Mouse (Mus musculus): Measurements from ENCODE around the gene Mxi1.
"Not testable (repeated sequence)": the region's sequence is repeated elsewhere in the genome, so short reads cannot be mapped to it uniquely, and the experiment has no call there.

The Mxi1 gene

DNA sequence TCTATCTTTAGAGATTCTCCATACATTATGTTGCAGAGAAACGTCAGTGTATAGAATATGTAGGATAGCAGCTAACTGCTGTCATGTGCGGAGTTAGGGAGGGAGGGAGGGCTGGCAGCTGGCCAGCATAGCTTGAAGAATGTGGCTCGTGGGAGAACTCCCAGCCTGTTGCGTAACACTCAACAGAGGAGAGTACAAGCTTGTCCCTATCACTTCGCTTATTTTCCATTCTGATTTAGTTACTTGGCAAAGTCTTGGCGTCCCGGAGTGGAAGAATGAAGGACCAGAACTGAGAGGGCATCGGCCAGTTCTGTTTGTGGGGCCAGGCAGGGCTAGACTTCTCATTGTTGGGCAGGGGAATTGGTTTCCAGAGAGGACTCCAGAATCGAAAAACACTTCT, 54.6 kb downstream of the Mxi1 start:
- peak; percentile 43 for DNase-seq (ENCODE audit: low read depth, low spot score)

DNA sequence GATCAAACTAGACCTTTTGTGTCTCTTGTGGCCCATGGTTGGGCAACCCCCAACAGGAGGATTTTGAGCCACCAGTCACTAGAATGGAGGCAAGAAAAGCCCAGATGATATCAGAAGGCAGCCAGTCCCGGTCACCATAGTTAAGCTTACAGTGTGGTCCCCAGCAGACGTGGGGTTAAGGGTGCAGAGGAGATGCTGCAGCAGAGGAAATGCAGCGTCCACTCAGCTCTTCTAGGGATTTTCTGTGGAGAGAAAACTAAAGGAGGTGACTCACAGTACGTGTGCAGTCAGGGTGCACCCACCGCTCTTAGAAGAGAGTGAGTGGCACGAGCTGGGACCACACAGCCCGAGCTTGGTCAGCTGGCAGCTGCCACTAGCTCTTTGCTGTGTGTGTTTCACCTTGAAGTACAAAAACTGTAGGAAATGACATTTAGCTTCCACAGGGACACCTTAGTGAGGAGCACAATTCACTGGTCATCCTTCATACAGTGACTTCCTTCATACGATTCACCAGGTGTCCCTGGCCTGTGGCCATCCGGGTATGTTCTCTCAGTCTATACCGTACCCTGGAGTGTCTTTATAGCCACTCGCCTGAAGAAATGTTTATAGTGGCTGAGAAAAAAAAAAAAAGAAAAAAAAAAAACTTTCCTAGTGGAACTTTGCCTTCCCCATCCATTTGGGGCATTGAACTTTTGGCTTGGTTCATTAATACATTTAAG, 55.9 kb downstream of the Mxi1 start:
- no peak for DNase-seq (ENCODE audit: low read depth, low spot score)

DNA sequence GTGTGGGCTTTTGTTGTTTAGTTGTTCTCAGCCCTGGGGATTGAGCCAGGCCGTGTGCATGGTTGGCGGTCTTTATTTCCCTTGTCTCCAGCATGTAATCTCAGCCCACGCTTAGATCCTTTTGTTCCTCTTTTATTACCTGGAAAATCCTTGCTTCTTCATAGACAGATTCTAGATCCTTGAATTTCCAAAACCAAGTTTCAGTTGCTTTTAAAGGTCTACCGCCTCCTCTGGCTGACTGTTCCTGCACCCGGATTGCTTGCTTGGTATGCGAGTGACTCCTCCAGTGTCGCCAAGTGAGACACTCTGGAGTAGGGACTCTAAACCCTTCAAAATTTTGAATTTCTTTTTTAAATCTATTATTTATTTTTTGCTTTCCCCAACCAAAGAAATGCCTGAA, 56.6 kb downstream of the Mxi1 start:
- no peak for DNase-seq (ENCODE audit: low read depth, low spot score)

DNA sequence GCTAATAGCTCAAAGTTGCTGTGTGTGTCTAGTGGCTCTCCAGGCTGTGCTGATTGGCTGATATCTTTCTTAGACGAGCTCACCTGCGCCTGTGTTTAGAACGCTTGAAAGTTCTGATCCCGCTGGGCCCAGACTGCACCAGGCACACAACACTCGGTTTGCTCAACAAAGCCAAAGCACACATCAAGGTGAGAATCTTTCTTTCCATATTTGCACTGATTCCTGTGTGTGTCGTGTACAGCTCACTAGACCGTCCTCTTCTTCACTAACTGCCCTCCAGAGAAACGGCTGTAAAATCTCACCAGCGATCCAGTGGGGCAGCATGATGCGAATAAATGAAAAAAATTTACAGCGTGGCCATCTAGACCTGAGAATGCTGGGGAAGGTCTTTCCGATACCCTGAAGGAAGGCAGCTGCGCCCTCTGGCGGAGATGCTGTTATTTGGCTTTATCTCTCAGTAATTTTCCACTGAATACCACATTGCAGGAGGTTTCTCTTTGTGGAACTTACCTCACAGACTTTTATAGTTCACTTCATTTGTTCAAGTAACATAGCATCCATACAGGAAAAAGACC, 59.2 kb downstream of the Mxi1 start:
- DNase-seq (ENCODE audit: low read depth, low spot score): peak; percentile 85

DNA sequence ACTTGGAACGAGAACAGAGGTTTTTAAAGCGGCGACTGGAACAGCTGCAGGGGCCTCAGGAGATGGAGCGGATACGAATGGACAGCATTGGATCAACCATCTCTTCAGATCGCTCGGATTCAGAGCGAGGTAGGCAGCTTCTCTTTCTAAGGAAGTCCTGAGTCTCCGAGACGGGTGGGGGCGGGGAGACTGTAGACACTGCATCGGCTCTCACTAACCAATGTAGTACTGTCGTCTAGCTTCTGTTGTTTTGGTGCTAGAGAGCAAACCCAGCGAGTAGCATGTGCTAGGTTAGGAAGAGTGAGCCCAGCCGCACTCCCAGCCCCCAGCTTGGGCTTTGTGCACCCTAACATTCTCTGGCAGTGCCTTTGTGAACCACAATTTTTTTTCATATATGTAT, 59.9 kb downstream of the Mxi1 start:
- DNase-seq (ENCODE audit: low read depth, low spot score): no peak

DNA sequence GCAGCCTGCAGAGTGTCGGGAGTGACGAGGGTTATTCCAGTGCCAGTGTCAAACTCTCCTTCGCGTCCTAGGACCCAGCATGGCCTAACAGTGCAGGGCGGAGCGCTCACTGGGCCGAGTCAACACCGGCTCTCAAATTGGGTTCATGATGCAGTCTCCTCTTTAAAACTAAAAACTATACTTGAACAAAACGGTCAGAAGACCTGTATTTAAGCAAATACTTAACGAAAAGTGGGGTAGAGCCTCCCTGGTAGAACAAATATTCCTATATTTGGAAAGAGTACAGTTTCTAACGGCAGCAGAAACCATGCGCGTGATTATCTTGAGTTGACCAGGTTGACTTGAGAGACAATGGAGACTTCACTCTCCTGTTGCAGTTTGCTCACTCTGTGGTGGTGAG, 61.3 kb downstream of the Mxi1 start, which contains the start of gene Gm10197:
Gm10197 (minus strand) TSS at position 101 of the 400 bp plus-strand sequence.
- no peak for DNase-seq (ENCODE audit: low read depth, low spot score)

DNA sequence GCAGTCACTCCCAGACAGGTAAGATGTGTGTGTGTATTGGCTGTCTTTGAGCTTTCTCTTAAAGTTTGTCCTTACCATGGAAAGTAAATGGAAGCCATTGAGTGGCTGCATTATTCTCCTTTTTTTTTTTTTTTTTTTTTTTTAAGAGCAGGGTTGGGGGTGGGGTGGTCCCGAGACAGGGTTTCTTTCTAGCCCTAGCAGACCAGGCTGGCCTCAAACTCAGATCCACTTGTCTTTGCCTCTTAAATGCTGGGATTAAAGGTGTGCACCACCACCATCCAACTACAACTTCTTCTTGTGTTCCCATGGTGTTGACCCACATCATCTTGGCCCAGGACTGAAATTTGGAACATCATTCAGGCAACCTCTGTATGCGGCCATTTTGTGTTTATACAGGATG, 63.3 kb downstream of the Mxi1 start:
- no peak for DNase-seq (ENCODE audit: low read depth, low spot score)

DNA sequence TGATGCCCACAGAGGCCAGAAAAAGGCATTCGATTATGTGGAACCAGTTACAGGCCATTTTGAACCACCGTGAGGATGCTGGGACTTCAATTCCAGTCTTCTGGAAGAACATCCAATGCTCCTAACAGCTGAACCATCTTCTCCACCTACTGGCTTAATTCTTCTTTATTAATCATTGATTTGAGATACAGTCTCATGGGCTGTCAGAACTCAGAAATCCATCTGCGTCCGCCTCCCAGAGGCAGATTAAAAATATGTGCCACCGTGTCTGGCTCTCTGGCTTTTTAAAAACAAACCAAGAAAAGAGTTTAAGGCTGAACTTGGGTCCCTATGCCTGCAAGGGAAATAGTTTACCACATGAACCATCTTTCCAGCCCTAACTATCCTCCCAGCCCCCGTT, 65.0 kb downstream of the Mxi1 start:
- DNase-seq (ENCODE audit: low read depth, low spot score): no peak

DNA sequence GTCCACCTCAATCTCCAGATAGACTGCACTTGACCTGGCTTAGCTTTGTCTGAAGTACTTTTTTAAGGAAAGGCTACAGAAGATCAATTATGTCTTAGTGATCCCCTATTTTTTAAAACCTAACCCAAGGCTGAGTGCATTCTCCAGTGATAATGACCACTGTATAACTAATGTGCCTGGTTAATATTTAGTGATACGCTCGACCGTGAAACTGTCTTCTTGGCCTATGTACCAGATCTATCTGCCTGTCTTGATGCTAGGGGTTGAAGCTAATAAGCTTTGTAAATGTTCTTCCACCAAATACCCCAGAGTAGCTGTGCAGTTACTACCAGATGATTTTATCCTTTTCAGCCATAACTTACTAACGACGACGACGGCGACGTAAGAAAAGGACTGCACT, 65.5 kb downstream of the Mxi1 start:
- no peak for DNase-seq (ENCODE audit: low read depth, low spot score)

DNA sequence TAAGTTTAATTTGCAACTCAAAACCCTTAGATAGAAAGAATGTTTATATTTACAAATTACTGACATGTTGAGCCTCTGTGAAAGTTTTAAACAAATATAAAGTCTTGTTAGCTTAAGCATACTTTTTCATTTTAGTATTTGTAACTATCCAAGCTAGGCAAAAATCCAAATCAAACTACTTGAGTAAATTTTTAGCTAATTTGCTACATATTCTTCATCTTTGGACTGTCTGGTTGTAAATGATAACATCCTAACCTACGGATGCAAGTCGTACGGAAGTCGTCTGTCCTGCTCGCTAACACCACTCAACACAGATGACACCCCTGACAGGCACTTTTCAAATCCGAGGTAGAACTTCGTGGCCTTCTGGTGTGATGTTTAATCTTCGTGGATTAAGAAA, 67.3 kb downstream of the Mxi1 start:
- no peak for DNase-seq (ENCODE audit: low read depth, low spot score)

DNA sequence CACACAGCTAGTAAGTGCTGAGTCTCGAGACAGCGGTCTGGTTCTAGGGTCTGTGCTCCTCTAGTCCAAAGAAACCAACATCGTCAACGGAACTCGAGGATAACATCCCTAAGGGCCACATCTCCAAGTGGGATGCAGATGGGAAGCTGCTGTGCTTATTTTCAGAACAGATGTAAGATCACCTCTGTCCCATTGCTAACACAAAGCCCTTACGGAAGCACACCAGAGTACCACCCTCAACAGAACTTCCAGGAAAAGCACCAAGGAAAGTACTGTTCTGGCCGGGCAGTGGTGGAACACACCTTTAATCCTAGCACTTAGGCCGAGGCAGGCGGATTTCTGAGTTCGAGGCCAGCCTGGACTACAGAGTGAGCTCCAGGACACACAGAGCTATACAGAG, 68.1 kb downstream of the Mxi1 start:
- no peak for DNase-seq (ENCODE audit: low read depth, low spot score)

DNA sequence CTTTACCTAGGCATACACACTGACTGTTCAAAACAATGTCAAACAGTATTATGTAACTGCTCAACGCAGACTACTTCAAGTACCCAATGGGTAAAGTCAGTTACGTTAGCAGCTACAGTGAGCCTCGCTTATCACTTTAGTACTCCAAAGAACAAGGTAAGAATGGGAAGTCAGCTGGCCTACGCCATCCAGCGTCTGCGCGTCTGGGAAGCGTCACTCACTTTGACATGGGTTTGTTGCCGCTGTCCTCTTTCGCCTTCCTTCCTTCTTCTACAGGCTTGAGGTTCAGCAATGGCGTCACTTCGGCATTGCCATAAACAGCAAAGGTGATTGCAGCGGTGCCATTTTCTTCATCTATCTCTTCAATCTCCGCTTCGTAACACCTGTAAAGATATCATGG, 73.0 kb downstream of the Mxi1 start:
- DNase-seq (ENCODE audit: low read depth, low spot score): no peak

DNA sequence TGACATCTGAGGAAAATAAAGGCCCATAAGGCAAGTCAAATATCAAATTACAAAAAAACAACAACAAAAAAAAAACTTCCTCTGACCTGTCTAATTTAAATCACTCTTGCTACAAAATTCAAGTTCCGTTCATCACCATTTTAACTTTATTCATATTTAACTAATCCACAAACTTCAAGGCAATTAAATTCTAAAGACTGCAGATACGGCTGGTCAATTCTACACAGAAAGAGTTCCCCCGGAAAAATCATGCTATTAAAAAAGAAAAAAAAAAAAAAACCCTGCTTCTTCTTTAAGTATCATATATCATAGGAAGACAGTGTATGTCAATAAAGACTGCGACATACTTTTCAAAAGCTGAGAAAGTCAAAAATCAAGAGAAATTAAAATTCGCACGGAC, 79.1 kb downstream of the Mxi1 start:
- DNase-seq (ENCODE audit: low read depth, low spot score): no peak

DNA sequence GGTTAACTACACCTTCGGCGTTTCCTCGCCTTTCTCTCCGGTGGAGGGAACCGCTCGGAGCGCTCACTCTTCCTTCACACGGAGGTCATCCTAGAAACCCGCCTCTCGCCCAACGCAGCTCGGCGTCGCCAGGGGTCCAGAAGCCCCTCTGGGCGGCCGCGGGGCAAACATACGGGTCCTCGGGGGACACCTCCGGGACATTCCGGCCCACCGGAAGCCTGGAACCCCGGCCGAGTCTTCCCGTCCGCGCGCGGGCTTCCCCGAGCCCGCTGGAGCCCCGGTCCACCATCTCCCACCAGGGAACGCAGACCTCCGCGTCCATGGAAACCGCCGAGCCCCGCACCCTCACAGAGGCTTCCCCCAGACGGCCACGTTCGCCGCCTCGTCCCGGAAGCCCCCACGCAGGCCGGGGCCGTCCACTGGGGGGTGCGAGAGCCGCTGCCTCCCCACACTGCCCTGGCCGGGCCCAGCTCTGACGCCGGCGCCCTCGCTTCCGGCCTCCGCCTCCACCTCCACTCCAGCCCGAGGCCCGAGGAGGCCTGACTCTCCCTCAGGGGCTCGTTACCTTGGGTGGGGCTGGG, 79.6 kb downstream of the Mxi1 start:
- peak; percentile 26 for DNase-seq (ENCODE audit: low read depth, low spot score)

DNA sequence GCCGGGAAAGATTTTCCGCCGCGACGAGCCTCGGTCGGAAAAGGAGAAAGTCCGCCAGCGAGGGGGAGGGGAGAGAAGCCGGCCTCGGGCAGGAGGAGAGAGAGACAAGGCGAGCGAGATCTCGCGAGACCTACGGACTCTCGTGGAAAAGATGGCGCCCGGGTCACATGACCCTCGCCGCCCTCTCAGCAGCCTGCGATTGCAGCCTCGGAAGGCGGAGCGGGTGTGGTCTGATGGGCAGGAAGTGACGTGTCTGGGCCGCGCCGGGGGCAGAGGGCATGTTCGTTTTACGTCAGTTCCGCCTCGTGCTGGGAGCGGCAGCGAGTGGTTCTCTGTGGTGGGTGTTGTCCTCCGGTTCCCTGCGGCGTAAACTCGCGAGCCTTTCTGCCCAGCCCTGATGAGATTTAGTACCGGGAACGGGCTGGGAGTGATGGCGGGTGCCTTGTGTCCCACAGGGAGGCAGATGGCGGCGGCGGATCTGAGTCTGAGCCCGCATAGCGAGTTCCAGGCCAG, 80.2 kb downstream of the Mxi1 start, which contains the start of gene Smndc1:
Smndc1 (minus strand) TSS at position 84 of the 513 bp plus-strand sequence.
- DNase-seq (ENCODE audit: low read depth, low spot score): peak; percentile 100

DNA sequence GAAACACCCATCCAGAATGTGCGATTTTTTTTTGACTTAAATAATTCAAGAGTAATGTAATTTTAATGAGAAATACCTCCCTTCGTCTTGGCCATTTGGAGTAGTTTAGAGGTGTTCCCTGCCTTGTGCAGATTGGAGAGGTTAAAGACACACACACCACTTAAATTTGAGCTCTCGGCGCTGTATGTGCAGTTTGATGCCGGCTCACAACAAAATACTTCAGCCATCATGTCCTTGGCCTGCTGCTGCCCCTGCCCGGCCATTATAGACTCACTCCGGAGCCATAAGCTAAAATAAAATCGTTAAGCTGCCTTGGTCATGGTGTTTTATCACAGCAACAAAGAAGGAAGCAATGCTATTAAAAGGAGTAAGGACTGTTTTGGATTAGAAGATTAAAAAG, 81.1 kb downstream of the Mxi1 start:
- DNase-seq (ENCODE audit: low read depth, low spot score): no peak

DNA sequence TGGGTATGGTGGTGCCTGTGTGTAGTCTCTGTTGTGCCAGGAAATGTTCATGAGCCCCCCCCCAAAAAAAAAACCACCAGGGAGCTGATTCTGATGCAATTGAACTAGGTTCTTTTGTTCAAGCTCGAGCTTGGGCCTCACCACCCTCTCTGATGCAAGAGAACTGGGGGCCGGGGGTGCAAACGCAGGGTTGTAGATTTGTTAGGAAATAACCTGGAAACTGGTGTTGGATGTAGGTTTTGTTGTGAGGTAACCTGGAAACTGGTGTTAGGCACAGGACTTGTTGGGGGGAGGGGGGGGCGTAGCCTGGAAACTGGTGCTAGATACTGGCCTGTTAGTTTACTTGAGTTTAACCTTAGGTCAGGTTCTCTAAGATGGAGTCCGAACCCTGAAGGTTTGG, 81.5 kb downstream of the Mxi1 start:
- DNase-seq (ENCODE audit: low read depth, low spot score): no peak

DNA sequence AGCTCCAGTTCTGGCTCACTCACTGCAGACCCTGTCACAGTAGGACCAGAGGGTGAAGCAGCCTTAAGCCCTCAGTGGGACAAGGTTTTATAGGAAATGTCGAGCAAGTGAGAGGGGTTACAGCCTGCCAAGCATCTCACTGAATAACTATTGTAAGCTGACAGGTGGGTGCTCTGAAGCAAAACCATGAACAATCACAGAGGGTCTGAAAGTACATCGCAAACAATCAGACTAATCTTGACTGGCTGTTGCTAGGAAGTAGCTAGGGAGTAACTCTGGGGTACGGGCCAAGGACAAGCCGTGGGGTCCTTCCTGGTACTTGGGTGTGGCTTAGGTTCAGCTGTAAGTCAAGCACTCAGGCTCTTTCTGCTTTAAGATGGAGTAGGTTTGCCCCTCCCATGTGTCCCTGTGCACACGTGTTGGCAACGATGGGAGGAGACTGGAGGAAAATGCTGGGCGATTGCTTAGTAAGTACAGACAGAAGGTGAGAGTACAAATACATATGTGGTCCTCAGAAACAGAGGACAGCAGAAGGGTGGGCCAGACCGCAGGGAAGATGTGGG, 82.5 kb downstream of the Mxi1 start:
- DNase-seq (ENCODE audit: low read depth, low spot score): no peak

DNA sequence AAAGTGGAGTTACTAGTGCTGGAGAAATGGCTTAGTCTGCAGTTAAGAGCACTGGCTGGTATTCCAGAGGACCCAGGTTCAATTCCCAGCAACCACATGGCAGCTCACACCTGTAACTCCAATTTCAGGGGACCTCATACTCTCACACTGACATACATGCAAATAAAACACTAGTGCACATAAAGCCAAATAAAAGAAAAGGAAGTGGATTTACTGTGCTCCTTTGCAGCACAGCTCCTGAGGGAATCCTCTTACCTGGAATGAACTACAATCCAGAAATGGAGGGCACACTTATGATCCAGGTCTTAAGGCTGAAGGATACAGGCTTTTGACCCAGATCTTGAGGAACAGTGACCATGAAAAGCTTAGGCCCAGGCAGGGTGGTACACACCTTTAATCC, 83.3 kb downstream of the Mxi1 start:
- no peak for DNase-seq (ENCODE audit: low read depth, low spot score)

DNA sequence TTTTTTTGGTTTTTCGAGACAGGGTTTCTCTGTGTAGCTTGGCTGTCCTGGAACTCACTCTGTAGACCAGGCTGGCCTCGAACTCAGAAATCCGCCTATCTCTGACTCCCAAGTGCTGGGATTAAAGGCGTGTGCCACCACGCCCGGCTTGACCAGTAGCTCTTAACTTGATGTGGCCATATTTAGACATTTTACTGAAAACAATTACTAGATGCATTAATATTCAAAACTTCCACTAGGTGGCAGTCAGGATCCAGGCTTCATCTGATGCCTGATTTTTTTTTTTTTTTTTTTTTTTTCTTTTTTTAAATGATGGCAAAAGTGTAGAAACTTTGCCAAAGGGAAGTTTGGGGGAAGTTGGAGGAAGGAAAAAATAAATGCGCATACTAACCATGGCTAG, 84.2 kb downstream of the Mxi1 start:
- DNase-seq (ENCODE audit: low read depth, low spot score): peak; percentile 72

DNA sequence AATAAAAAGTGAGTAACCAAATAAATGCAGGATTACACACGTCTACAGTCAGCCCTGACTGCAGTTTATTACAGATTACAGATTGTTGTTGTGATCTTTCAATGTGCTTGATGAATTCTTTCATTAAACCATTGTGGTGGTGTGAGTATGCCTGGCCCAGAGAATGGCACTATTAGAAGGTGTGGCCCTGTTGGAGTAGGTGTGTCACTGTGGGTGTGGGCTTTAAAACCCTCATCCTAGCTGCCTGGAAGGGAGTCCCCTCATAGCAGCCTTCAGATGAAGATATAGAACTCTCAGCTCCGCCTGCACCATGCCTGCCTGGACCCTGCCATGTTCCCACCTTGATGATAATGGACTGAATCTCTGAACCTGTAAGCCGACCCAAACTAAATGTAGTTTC, 84.6 kb downstream of the Mxi1 start:
- not testable (repeated sequence) for DNase-seq (ENCODE audit: low read depth, low spot score)

DNA sequence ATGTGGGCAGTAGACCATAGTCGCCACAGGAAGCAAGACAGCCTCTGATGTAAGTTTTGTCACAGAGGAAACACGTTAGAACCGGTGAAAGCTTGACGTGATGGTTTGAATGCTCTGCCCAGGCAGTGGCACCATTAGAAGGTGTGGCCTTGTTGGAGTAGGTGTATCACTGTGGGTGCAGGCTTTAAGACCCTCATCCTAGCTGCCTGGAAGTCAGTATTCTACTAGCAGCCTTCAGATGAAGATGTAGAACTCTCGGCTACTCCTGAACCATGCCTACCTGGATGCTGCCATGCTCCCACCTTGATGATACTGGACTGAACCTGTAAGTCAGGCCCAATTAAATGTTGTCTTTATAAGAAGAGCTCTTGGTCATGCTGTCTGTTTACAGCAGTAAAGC, 85.5 kb downstream of the Mxi1 start:
- not testable (repeated sequence) for DNase-seq (ENCODE audit: low read depth, low spot score)

Measured in forelimb bud, embryonic 11.5 days (tissue).